Mouse (Mus musculus) heart, embryonic 14.5 days (tissue): ENCODE measurements around the gene Epm2a. TPM values are rescaled to one million over a fixed set of nuclear protein-coding genes. Genes with fewer than 3 reads are reported as not detected.

Source experiments
- polyA plus RNA-seq: library from polyadenylated mRNA; unstranded; fragments of >200 nt; fragmentation: Nextera tagmentation; extraction: Ambion mirVana; gene quantifications from 2 replicates; pipeline ENCODE4 v1.2.1, GENCODE M21; 2014

Gene Epm2a
- polyA plus RNA-seq, 1 experiment from 2014 or later, result 1.3 TPM

Other genes with a start within 250 kb of the Epm2a start
- gene Shprh, start 194.0 kb upstream of the Epm2a start, polyA plus RNA-seq, result 13.9 and 15.6 TPM in 2 replicates
- 33.5 and 36.8 TPM in 2 replicates for gene Fbxo30, start 62.1 kb upstream of the Epm2a start, polyA plus RNA-seq